Mouse (Mus musculus) liver, embryonic 12.5 days (tissue): ENCODE results near the gene St3gal3. TPM values are rescaled to one million over a fixed set of nuclear protein-coding genes. Genes with fewer than 3 reads are reported as not detected.

Source experiments
- ATAC-seq: fragments of 200-750 bp; cut with Nextera tagmentation; 2 replicates; pipeline ENCODE4 v1.8.0; 2017; ENCODE audit warnings: moderate number of reproducible peaks, mild to moderate bottlenecking, moderate library complexity
- H3K27ac ChIP-seq: fragments of 300-500 bp; sonication (generic); 2 replicates; pipeline ENCODE4 v1.5.1; 2016; ENCODE audit warnings: mild to moderate bottlenecking
- H3K27me3 ChIP-seq: fragments of 300-500 bp; sonication (generic); replicated peaks from 2 replicates; pipeline ENCODE4 v1.6.1; 2016; ENCODE audit warnings: mild to moderate bottlenecking, moderate library complexity
- H3K36me3 ChIP-seq: fragments of 300-500 bp; sonication (generic); 2 replicates; pipeline ENCODE4 v1.6.1; 2016; ENCODE audit warnings: mild to moderate bottlenecking, moderate library complexity
- H3K4me1 ChIP-seq: fragments of 300-500 bp; sonication (generic); 2 replicates; pipeline ENCODE4 v1.6.1; 2016
- H3K4me2 ChIP-seq: fragments of 300-500 bp; sonication (generic); 2 replicates; pipeline ENCODE4 v1.6.1; 2016; ENCODE audit warnings: mild to moderate bottlenecking, moderate library complexity
- H3K4me3 ChIP-seq: fragments of 300-500 bp; sonication (generic); 2 replicates; pipeline ENCODE4 v1.5.1; 2016; ENCODE audit warnings: mild to moderate bottlenecking, moderate library complexity
- H3K9ac ChIP-seq: fragments of 300-500 bp; sonication (generic); 2 replicates; pipeline ENCODE4 v1.6.1; 2016; ENCODE audit warnings: mild to moderate bottlenecking, moderate library complexity
- H3K9me3 ChIP-seq: fragments of 300-500 bp; sonication (generic); replicated peaks from 2 replicates; pipeline ENCODE4 v1.6.1; 2016; ENCODE audit warnings: mild to moderate bottlenecking, moderate library complexity
- WGBS: fragments of 180-500 bp; shearing (Covaris S2); methylation state at CpG from one replicate; pipeline ENCODE4 v1.1.7; 2016; ENCODE audit not compliant: insufficient replicate concordance; 5-methylcytosine and 5-hydroxymethylcytosine counted together
- polyA plus RNA-seq: library from polyadenylated mRNA; unstranded; fragments of >200 nt; fragmentation: Nextera tagmentation; extraction: Ambion mirVana; gene quantifications from 2 replicates; pipeline ENCODE4 v1.2.1, GENCODE M21; 2016

Gene St3gal3
- polyA plus RNA-seq, 1 experiment from 2014 or later, result 2.9 TPM

DNA sequence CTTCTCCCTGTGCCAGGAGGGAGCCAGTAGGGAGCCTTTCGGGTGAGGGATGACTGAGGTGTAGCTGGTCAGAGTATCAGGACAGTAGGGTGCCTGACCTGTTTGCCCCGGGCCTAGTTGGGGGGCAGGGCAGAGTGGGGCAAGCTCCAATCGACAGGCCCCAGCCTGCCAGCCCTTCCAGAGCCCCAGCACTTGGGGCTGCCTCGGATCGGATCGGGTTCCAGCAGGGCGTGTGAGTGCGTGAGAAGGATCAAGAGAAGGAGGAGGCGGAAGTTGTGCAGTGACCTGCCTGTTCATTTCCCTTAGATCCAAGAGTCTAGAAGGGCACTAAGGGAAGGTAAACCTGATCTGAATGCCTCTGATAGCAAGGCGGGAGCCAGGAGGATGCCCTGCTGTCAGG lies 161.7 kb downstream of the St3gal3 start:
- Histone ChIP-seq H3K4me3 (no peak overlapping the region), H3K9me3 (no peaks in the 10 kb centered on the region), H3K9ac (no peak overlapping the region), H3K4me1 (0 out of 2 replicates have a peak, but pooled peaks cover 3% of the 10 kb centered on the region), H3K27ac (no peak overlapping the region), H3K4me2 (no peak overlapping the region), H3K36me3 (no peaks in the 10 kb centered on the region), H3K27me3 (no peaks in the 10 kb centered on the region)
- ATAC-seq, result no peak
- WGBS, result 64% methylated on average over 10 of the region's 10 CpGs

DNA sequence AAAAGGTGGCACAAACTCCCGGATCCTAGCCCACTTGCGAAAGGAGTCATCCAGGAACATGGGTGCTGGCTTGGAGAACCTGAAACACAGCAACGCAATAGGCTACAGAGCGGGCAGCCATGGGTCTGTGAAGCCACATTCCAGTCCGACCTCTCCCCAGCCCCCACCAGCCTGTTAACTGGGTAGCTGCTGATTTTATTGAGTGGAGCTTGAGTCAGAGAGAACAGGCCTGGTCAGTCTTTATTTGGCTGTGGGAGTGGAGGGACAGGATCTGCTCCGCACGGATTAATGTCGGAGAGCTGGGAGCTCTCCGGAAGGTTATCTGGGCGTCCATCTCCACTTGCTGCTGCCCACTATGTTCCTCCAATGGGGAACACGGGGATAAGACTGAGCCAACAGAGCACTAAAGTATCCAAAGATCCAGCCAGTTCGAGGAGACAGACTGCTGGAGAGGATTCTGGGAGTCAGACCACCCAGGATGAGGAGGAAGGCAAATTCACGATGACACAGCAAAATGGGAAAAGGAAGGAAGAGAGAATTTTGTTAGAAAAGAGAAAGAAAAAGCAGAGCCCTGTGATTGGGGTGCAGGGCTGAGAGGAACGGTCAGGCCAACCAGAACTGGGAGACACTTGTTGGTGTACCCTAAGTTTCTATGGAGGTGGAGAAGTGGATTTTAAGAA lies 170.2 kb downstream of the St3gal3 start:
- no peaks in the 10 kb centered on the region for H3K27me3 ChIP-seq
- 0 out of 2 replicates have a peak, but pooled peaks cover 3% of the 10 kb centered on the region for H3K36me3 ChIP-seq
- no peak overlapping the region for H3K9ac ChIP-seq
- H3K27ac ChIP-seq, result no peak overlapping the region
- no peak overlapping the region for H3K4me2 ChIP-seq
- WGBS, result 73% methylated on average over 14 of the region's 14 CpGs
- no peaks in the 10 kb centered on the region for H3K4me1 ChIP-seq
- H3K4me3 ChIP-seq, result no peak overlapping the region
- no peaks in the 10 kb centered on the region for H3K9me3 ChIP-seq
- no peak for ATAC-seq

DNA sequence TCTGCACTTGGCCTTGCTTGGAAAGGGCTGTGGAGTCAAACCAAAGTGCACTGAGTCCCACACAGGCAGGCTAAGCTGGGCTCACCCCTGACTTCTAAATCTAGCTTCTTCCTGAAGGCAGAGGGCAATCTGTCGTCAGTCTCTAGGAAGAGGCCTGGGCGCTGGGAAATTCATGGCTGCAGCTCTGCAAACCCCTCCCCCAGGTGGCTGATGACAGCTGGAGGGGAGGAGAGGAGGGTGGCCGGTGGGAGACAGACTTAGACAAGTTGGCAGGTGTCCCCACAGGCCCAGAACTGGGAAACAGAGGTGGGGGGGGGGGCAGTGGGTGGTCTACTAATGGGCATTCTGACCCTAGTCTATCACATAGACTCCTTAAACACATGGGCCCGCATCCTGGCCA lies 177.2 kb downstream of the St3gal3 start:
- Histone ChIP-seq H3K27me3 (no peaks in the 10 kb centered on the region), H3K4me2 (no peak overlapping the region), H3K4me1 (no peaks in the 10 kb centered on the region), H3K4me3 (no peak overlapping the region), H3K27ac (no peak overlapping the region), H3K36me3 (peaks cover 23% of the 10 kb centered on the region), H3K9me3 (no peaks in the 10 kb centered on the region), H3K9ac (no peak overlapping the region)
- 72% methylated on average over 4 of the region's 4 CpGs for WGBS
- ATAC-seq, result no peak

DNA sequence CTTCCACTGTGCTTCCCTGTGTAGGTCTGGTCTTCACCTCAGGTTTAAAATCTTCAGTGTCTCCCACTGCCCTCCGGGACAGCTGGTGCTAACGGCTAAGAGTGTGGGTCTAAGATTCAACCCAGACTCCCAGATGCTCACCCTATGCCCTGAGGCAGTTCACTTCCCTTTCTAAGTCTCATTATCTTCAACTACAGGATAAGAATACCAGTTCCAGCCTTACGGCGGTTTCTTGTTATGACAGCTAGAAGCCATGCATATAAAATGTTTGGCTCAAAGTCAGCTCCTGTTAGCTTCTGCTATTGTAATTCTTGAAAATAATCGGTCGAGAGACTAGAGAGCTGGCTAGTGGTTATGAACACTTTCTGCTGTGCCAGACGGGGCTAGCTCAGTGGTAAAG lies 187.2 kb downstream of the St3gal3 start:
- ATAC-seq, result no peak
- H3K36me3 ChIP-seq, result peaks cover 8% of the 10 kb centered on the region
- WGBS, result 67% methylated on average over 7 of the region's 7 CpGs
- no peaks in the 10 kb centered on the region for H3K4me1 ChIP-seq
- no peak overlapping the region for H3K27ac ChIP-seq
- no peak overlapping the region for H3K4me2 ChIP-seq
- no peak overlapping the region for H3K9ac ChIP-seq
- peaks cover 6% of the 10 kb centered on the region; the same call in 1 of the 2 replicates for H3K9me3 ChIP-seq
- H3K27me3 ChIP-seq, result no peaks in the 10 kb centered on the region
- no peak overlapping the region for H3K4me3 ChIP-seq

DNA sequence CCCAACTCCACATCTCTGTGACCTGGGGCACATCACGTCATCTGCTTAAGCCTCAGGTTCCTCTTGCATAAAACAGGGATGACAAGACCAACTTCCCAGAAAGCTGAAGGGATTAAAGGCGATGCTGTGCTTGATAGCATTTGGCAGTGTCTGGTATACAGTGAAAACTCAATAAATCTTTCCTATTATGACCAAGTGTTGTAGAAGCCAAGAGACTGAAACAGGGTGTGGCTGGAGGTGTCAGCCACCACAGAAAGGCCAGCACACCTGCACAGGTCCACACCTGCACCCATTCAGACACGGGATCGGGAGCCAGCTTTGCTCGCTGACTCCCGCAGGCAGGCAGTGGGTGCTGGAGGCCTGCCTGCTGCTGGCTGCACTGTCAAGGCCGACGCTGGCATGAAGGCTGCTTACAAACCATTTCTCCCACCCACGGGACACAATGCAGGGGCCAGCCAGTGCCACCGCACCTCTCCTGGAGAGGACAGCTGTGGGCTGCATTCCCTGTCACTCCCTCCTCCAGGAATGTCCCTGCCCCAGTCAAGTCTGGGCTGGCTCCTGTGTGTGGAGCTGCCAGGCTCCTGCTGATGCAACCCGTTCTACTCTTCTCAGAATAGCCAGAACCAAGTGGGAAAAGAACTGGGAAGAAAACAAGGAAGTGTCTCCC lies 187.9 kb downstream of the St3gal3 start:
- WGBS, result 74% methylated on average over 11 of the region's 11 CpGs
- no peak overlapping the region for H3K9ac ChIP-seq
- no peaks in the 10 kb centered on the region for H3K4me1 ChIP-seq
- H3K27me3 ChIP-seq, result no peaks in the 10 kb centered on the region
- no peak overlapping the region for H3K27ac ChIP-seq
- no peak overlapping the region for H3K4me3 ChIP-seq
- no peak overlapping the region for H3K4me2 ChIP-seq
- ATAC-seq, result no peak
- H3K36me3 ChIP-seq, result 0 out of 2 replicates have a peak, but pooled peaks cover under 1% of the 10 kb centered on the region
- no peaks in the 10 kb centered on the region for H3K9me3 ChIP-seq

DNA sequence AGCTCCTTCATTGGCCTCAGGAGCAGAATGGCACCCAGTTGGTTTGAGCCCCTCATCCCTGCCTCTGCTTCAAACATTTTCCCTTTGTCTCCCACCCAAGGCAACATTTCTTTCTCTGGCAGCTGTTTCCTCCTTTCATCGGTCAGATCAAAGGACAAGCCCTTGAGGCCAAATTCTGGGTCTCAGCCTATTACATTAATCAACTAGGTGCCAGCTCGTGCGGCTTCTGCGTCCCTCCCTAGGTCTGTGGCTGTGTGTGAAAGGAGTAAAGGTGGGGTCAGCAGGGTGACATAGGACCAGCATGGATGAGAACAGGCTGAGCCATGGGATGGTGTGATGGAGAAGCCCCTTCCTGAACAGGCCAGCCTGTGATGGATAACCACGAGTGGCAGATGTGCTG lies 191.4 kb downstream of the St3gal3 start:
- Histone ChIP-seq H3K4me2 (no peak overlapping the region), H3K27me3 (no peaks in the 10 kb centered on the region), H3K4me1 (no peaks in the 10 kb centered on the region), H3K27ac (no peak overlapping the region), H3K36me3 (peaks cover 6% of the 10 kb centered on the region), H3K4me3 (no peak overlapping the region), H3K9me3 (no peaks in the 10 kb centered on the region), H3K9ac (no peak overlapping the region)
- ATAC-seq, result no peak
- WGBS, result 58% methylated on average over 5 of the region's 5 CpGs

DNA sequence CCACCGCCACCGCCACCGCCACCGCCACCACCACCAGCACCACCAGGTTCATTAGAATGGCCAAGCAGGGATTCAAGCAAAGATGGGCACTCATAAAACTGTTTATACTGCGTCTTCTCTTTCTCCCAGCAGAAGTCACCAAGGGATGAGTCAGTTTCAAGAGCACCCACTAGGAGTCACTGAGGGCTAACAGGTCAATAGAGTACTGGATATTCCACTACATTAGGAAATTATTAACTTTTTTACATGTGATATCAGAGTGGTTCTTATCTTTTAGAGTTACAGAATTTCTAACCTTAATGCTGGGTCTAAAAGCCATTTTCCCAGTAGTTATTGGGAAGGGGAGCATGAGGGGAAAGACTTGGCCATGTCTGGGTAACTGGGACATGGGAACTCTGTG lies 197.8 kb downstream of the St3gal3 start:
- Histone ChIP-seq H3K9ac (no peak overlapping the region), H3K4me1 (no peaks in the 10 kb centered on the region), H3K36me3 (peaks cover 6% of the 10 kb centered on the region), H3K27me3 (0 out of 2 replicates have a peak, but pooled peaks cover 5% of the 10 kb centered on the region), H3K4me3 (no peak overlapping the region), H3K9me3 (no peaks in the 10 kb centered on the region), H3K27ac (no peak overlapping the region), H3K4me2 (no peak overlapping the region)
- ATAC-seq, result no peak
- WGBS, result 89% methylated on average over 5 of the region's 5 CpGs

DNA sequence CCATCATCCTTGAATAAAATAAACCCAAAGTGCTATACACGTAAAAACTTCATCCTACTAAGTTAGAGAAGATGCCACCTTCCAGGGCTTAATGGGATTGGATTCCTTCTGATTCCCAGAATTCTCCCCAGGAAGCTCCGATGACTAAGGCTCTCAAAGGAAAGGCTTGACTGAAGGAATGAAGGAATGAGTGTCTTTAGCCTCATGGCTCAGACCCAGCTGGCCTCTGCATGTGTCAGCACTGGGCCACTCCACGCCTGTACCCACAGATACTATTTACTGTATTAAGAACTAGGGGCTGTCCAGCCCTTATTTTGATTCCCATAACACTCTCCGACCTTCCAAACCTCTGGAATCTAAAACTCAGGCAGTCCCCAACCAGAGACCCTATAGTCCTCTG lies 200.6 kb downstream of the St3gal3 start:
- no peak overlapping the region for H3K27ac ChIP-seq
- WGBS, result 76% methylated on average over 4 of the region's 4 CpGs
- no peak overlapping the region for H3K4me2 ChIP-seq
- ATAC-seq, result no peak
- no peak overlapping the region for H3K9ac ChIP-seq
- H3K36me3 ChIP-seq, result no peaks in the 10 kb centered on the region
- no peaks in the 10 kb centered on the region; the same call in 1 of the 2 replicates for H3K9me3 ChIP-seq
- no peak overlapping the region for H3K4me3 ChIP-seq
- H3K4me1 ChIP-seq, result peaks cover 14% of the 10 kb centered on the region
- peaks cover 33% of the 10 kb centered on the region for H3K27me3 ChIP-seq

DNA sequence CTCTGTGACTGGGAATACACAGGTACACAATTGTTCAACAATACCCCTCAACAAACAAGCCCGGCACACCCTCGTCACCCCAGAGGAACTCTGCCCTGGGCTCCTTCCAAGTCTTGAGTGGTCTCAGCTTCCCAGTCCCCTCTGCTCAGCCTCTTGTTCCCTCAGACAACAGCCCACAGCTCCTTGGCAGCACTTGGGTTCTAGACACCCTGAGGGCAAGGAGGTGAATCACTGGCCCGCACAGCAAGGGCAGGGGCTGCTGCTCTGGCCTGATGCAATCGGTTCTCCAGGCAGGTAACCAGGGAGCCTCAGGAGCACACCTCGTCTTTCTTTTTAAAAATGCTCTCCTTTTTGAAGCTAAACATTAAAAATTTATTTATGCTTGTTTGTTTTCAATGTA lies 201.5 kb downstream of the St3gal3 start:
- no peaks in the 10 kb centered on the region; the same call in 1 of the 2 replicates for H3K9me3 ChIP-seq
- no peak overlapping the region for H3K4me3 ChIP-seq
- WGBS, result 69% methylated on average over 5 of the region's 5 CpGs
- H3K9ac ChIP-seq, result no peak overlapping the region
- no peaks in the 10 kb centered on the region for H3K36me3 ChIP-seq
- H3K4me2 ChIP-seq, result no peak overlapping the region
- ATAC-seq, result no peak
- H3K27me3 ChIP-seq, result peaks cover 40% of the 10 kb centered on the region
- H3K4me1 ChIP-seq, result peaks cover 22% of the 10 kb centered on the region
- no peak overlapping the region for H3K27ac ChIP-seq

DNA sequence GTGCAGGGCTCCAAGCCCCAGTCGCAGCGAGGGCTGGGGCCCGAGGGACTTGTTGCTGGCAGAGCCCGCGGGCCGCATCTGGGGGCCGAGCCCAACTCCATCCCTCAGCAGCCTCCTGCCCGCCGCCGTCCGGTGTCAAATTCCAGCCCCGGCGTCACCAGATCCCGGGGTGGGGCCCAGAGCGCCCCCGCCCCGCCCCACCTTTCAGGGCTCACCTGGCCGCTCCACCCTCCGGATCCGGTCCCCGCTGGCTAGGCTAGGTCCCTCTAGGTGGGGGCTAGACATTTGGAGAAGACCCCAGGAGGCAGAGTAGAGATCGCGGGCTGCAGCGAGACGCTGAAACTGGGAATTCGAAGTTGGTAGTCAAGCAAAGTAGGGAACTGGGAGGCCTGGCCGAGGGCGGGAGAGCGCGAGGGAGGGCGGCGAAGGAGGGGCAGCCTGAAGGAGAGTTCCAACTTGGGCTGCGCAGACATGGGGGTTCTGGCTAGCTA lies 205.3 kb downstream of the St3gal3 start, which contains the start of gene Artn:
Artn (minus strand) TSS at position 373 of the 491 bp plus-strand sequence.
- peaks cover 44% of the 10 kb centered on the region for H3K4me1 ChIP-seq
- H3K9me3 ChIP-seq, result no peaks in the 10 kb centered on the region; the same call in 1 of the 2 replicates
- peak within 1 kb of the TSS; percentile 84 for H3K27ac ChIP-seq
- peak within 1 kb of the TSS; percentile 57 for H3K4me3 ChIP-seq
- peaks cover 78% of the 10 kb centered on the region for H3K27me3 ChIP-seq
- peak within 1 kb of the TSS; percentile 73 for H3K9ac ChIP-seq
- peak within 1 kb of the TSS; percentile 78 for H3K4me2 ChIP-seq
- no peak for ATAC-seq
- H3K36me3 ChIP-seq, result 0 out of 2 replicates have a peak, but pooled peaks cover 6% of the 10 kb centered on the region
- WGBS, result 3% methylated on average over 33 of the region's 33 CpGs

DNA sequence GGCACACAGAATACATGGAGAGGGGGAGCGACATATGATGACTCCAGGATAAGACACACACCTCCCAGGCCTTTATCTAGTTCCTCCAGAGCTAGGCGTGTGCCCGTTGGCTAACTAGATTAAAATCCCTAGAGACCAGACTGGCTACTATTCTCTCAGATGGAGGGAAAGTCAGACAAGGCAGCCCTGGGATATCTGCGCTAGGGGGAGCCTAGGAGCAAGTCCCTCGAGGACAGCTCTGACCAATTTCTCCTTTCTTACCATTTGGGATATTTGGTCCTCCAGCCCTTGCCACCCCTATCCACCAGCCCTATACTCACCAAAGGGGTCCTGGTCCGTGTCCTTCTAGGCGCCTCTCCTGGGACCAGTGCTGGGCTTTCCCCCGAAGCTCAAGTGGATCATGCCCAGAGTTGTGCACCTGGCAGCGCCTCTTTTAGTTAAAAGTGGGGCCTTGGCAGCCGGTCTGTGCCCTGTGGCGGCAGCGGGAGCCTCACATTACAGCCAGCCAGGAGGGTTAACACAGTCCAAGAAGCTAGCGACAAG lies 205.9 kb downstream of the St3gal3 start:
- peak overlapping the region; percentile 84 for H3K27ac ChIP-seq
- H3K4me2 ChIP-seq, result peak overlapping the region; percentile 78
- WGBS, result 3% methylated on average over 13 of the region's 13 CpGs
- peak overlapping the region; percentile 73 for H3K9ac ChIP-seq
- peak; percentile 93 for ATAC-seq
- H3K9me3 ChIP-seq, result no peaks in the 10 kb centered on the region; the same call in 1 of the 2 replicates
- H3K36me3 ChIP-seq, result 0 out of 2 replicates have a peak, but pooled peaks cover 6% of the 10 kb centered on the region
- H3K4me1 ChIP-seq, result peaks cover 50% of the 10 kb centered on the region
- H3K4me3 ChIP-seq, result peak overlapping the region; percentile 57
- peaks cover 85% of the 10 kb centered on the region for H3K27me3 ChIP-seq

DNA sequence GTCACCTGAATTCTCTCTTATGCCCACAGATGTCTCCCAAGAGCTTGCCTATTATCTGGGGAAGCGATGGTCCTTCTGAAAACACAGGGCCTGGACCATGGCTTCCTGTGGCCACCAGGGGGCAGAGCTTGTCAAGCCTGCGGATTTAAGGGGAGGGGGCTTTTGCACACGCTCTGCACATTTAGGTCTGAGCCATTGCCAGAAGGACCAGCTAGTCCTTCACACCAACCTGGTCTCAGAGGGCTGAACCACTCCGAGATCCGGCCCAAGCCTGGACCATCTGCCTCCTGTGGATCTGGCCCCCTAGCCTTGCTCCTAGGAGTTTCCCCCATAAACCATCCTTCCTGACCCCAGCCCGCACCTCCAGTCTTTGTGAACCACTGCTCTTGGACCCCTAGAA lies 206.5 kb downstream of the St3gal3 start:
- peaks cover 56% of the 10 kb centered on the region for H3K4me1 ChIP-seq
- ATAC-seq, result peak; percentile 48
- peak overlapping the region; percentile 57 for H3K4me3 ChIP-seq
- H3K27me3 ChIP-seq, result peaks cover 90% of the 10 kb centered on the region
- 12% methylated on average over 6 of the region's 6 CpGs for WGBS
- peak overlapping the region; percentile 78 for H3K4me2 ChIP-seq
- peak overlapping the region; percentile 84 for H3K27ac ChIP-seq
- 0 out of 2 replicates have a peak, but pooled peaks cover 6% of the 10 kb centered on the region for H3K36me3 ChIP-seq
- H3K9me3 ChIP-seq, result no peaks in the 10 kb centered on the region; the same call in 1 of the 2 replicates
- peak overlapping the region; percentile 52 for H3K9ac ChIP-seq
